14 mouse cellular contexts compared by ENCODE assay signal in genomic region chr19:36738009-36738408, GRCm38 (mm10). TPM values are rescaled to one million over a fixed set of nuclear protein-coding genes. Genes with fewer than 3 reads are reported as not detected.
DNase-seq lines count a peak whose midpoint lies in the region; ATAC-seq and TF ChIP-seq lines count a peak whose summit lies in the region.
"Had no signal": no experiment of that assay in that cellular context is flagged by ENCODE, and none has a peak within 500 bp of the region (broad histone marks: within the 10 kb centered on the region; RNA-seq: fewer than 3 reads in every experiment).

No protein-coding gene starts in this region.

- H3K4me3 ChIP-seq in heart, adult 2 months: no peak overlapping the region
- no peak overlapping the region for H3K4me3 ChIP-seq in heart, embryonic 11.5 days (ENCODE audit: low read depth, low read length)
- H3K4me3 ChIP-seq in liver, adult 2 months (ENCODE audit: insufficient read depth, low read depth, low read length): no peak overlapping the region
- no peak overlapping the region for H3K4me3 ChIP-seq in liver, embryonic 12.5 days
- no peak overlapping the region for H3K4me3 ChIP-seq in embryonic facial prominence, embryonic 15.5 days (replicated peaks)
- H3K4me3 ChIP-seq: kidney, embryonic 15.5 days; liver, embryonic 13.5 days; neural tube, embryonic 15.5 days had no signal

- H3K4me2 ChIP-seq in heart, embryonic 11.5 days: no peak overlapping the region
- no peak overlapping the region for H3K4me2 ChIP-seq in liver, embryonic 12.5 days
- no peak overlapping the region for H3K4me2 ChIP-seq in embryonic facial prominence, embryonic 15.5 days (replicated peaks)
- H3K4me2 ChIP-seq: liver, embryonic 13.5 days had no signal

- no peak overlapping the region for H3K9ac ChIP-seq in heart, adult 2 months (ENCODE audit: low read depth, low read length)
- no peak overlapping the region for H3K9ac ChIP-seq in heart, embryonic 11.5 days (ENCODE audit: low read depth, low read length)
- no peak overlapping the region for H3K9ac ChIP-seq in liver, adult 2 months (ENCODE audit: low read depth, low read length)
- H3K9ac ChIP-seq in liver, embryonic 12.5 days: no peak overlapping the region
- no peak overlapping the region for H3K9ac ChIP-seq in embryonic facial prominence, embryonic 15.5 days
- H3K9ac ChIP-seq: kidney, embryonic 15.5 days; liver, embryonic 13.5 days; neural tube, embryonic 15.5 days had no signal

- no peak overlapping the region for H3K27ac ChIP-seq in heart, adult 2 months
- H3K27ac ChIP-seq in heart, embryonic 11.5 days (ENCODE audit: low read depth, low read length): no peak overlapping the region
- no peak overlapping the region for H3K27ac ChIP-seq in liver, adult 2 months (replicated peaks; ENCODE audit: insufficient read depth, low read depth, low read length)
- no peak overlapping the region for H3K27ac ChIP-seq in liver, embryonic 12.5 days
- H3K27ac ChIP-seq in embryonic facial prominence, embryonic 15.5 days (replicated peaks): peak overlapping the region; percentile 88; the same call in 1 of the 2 replicates
- H3K27ac ChIP-seq: liver, embryonic 13.5 days had no signal

- TF ChIP-seq CTCF in heart, adult 2 months (IDR thresholded peaks at IDR 0.05): peak; percentile 51
- TF ChIP-seq CTCF in liver, adult 2 months (IDR thresholded peaks at IDR 0.05; ENCODE audit: low read depth, low read length): peak; percentile 53

- H3K36me3 ChIP-seq in heart, adult 2 months (ENCODE audit: control insufficient read depth, insufficient read depth, low read length): peaks cover 5% of the 10 kb centered on the region
- no peaks in the 10 kb centered on the region for H3K36me3 ChIP-seq in heart, embryonic 11.5 days (ENCODE audit: control insufficient read depth, insufficient read depth, low read length)
- no peaks in the 10 kb centered on the region; the same call in 1 of the 2 replicates for H3K36me3 ChIP-seq in liver, adult 2 months (ENCODE audit: control insufficient read depth, insufficient read depth, low read length)
- H3K36me3 ChIP-seq in liver, embryonic 12.5 days: no peaks in the 10 kb centered on the region
- peaks cover 8% of the 10 kb centered on the region for H3K36me3 ChIP-seq in embryonic facial prominence, embryonic 15.5 days
- H3K36me3 ChIP-seq: liver, embryonic 13.5 days had no signal

- no peaks in the 10 kb centered on the region for H3K27me3 ChIP-seq in heart, adult 2 months (ENCODE audit: control insufficient read depth, insufficient read depth, low read length)
- no peaks in the 10 kb centered on the region for H3K27me3 ChIP-seq in heart, embryonic 11.5 days (ENCODE audit: control insufficient read depth, insufficient read depth, low read length)
- H3K27me3 ChIP-seq in liver, adult 2 months (ENCODE audit: control insufficient read depth, insufficient read depth, low read length): no peaks in the 10 kb centered on the region
- H3K27me3 ChIP-seq in liver, embryonic 12.5 days (replicated peaks): peaks cover 34% of the 10 kb centered on the region
- no peaks in the 10 kb centered on the region for H3K27me3 ChIP-seq in embryonic facial prominence, embryonic 15.5 days
- H3K27me3 ChIP-seq: kidney, embryonic 15.5 days; neural tube, embryonic 15.5 days had no signal

- WGBS in heart, adult 2 months: 82% methylated on average over 5 of the region's 5 CpGs
- WGBS in heart, embryonic 11.5 days (ENCODE audit: insufficient replicate concordance): 70% methylated on average over 5 of the region's 5 CpGs
- 90% methylated on average over 5 of the region's 5 CpGs for WGBS in liver, adult 2 months
- WGBS in liver, embryonic 12.5 days (ENCODE audit: insufficient replicate concordance): 61% methylated on average over 5 of the region's 5 CpGs
- WGBS in embryonic facial prominence, embryonic 15.5 days: 76% methylated on average over 5 of the region's 5 CpGs

- peaks cover 2% of the 10 kb centered on the region; the same call in 1 of the 2 replicates for H3K4me1 ChIP-seq in heart, adult 2 months (ENCODE audit: control insufficient read depth, insufficient read depth, low read length)
- H3K4me1 ChIP-seq in heart, embryonic 11.5 days (ENCODE audit: control insufficient read depth, insufficient read depth, low read length): peaks cover 4% of the 10 kb centered on the region; the same call in 1 of the 2 replicates
- peaks cover 13% of the 10 kb centered on the region for H3K4me1 ChIP-seq in liver, adult 2 months (ENCODE audit: control insufficient read depth, insufficient read depth, low read length)
- no peaks in the 10 kb centered on the region for H3K4me1 ChIP-seq in liver, embryonic 12.5 days
- peaks cover 22% of the 10 kb centered on the region for H3K4me1 ChIP-seq in embryonic facial prominence, embryonic 15.5 days
- H3K4me1 ChIP-seq: liver, embryonic 13.5 days had no signal

- no peak for TF ChIP-seq EP300 in heart, adult 2 months (IDR thresholded peaks at IDR 0.05; ENCODE audit: insufficient read depth, low read depth, low read length)

- H3K9me3 ChIP-seq in heart, embryonic 11.5 days (replicated peaks; ENCODE audit: control insufficient read depth, low read length): no peaks in the 10 kb centered on the region
- H3K9me3 ChIP-seq in liver, embryonic 12.5 days (replicated peaks): no peaks in the 10 kb centered on the region
- H3K9me3 ChIP-seq in embryonic facial prominence, embryonic 15.5 days (replicated peaks): no peaks in the 10 kb centered on the region; the same call in 1 of the 2 replicates
- H3K9me3 ChIP-seq: kidney, embryonic 15.5 days; liver, embryonic 13.5 days; neural tube, embryonic 15.5 days had no signal

- TF ChIP-seq POLR2A in heart, adult 2 months (IDR thresholded peaks at IDR 0.05; ENCODE audit: insufficient read depth, low read depth, low read length): no peak
- no peak for TF ChIP-seq POLR2A in liver, adult 2 months (IDR thresholded peaks at IDR 0.05; ENCODE audit: extremely low read depth, insufficient read depth, low read length)

- DNase-seq in heart, adult 2 months: no peak
- DNase-seq in liver, adult 2 months (ENCODE audit: extremely low read depth, low read depth, low spot score): no peak
- peak; percentile 50 for DNase-seq in A20 (ENCODE audit: low read depth, low spot score)
- DNase-seq in cerebellum, adult 9-11 months: no peak
- no peak for DNase-seq in layer of hippocampus, adult 9-11 months
- DNase-seq: cerebellum, postnatal 25 days; liver, embryonic 13.5 days had no signal

- ATAC-seq in heart, embryonic 11.5 days (replicated peaks; ENCODE audit: insufficient number of reproducible peaks, low FRiP score, low TSS enrichment): no peak
- ATAC-seq in liver, embryonic 12.5 days: no peak
- ATAC-seq in embryonic facial prominence, embryonic 15.5 days (ENCODE audit: insufficient number of reproducible peaks, low FRiP score, low TSS enrichment, low read depth): no peak
- ATAC-seq: activated CD4-positive, CD25-positive, alpha-beta regulatory T cell, adult 4 months; midbrain, embryonic 16.5 days had no signal

- intact Hi-C loops in heart, adult 2 months (cut with DNase I): loop anchor here (5.0 kb wide), 1 partner anchor 201 kb away; no protein-coding TSS in a partner anchor

- no peaks in the 10 kb centered on the region for H3K79me2 ChIP-seq in heart, adult 2 months (replicated peaks; ENCODE audit: control insufficient read depth, insufficient read depth, low read length)
- no peaks in the 10 kb centered on the region; the same call in 1 of the 2 replicates for H3K79me2 ChIP-seq in liver, adult 2 months (ENCODE audit: control insufficient read depth, insufficient read depth, low read length)

RNA-seq across cellular contexts. Expression of gene Ppp1r3c, which starts 1.6 kb away (rescaled TPM):
- 100 to 1,000 TPM in 1 of 2 experiments, 10 to 100 TPM in 1; 90.4 to 152 TPM for total RNA-seq in heart, adult 2 months (2021)
- 49.7 and 99.7 TPM in 2 replicates for polyA plus RNA-seq in heart, adult 2 months (2012; rRNA removed)
- polyA plus RNA-seq in heart, embryonic 11.5 days (2014; fragmentation: Nextera tagmentation; extraction: Ambion mirVana): 58.4 and 72.9 TPM in 2 replicates
- total RNA-seq in liver, adult 2 months (2014; rRNA removed): 30.1 and 39.9 TPM in 2 replicates
- 23.3 and 40.1 TPM in 2 replicates for polyA plus RNA-seq in liver, adult 2 months (2012; rRNA removed)
- 0.89 and 1.0 TPM in 2 replicates for polyA plus RNA-seq in liver, embryonic 12.5 days (2016; fragmentation: Nextera tagmentation; extraction: Ambion mirVana)
- 16.6 TPM in 2 replicates for polyA plus RNA-seq in embryonic facial prominence, embryonic 15.5 days (2015; fragmentation: Nextera tagmentation; extraction: Ambion mirVana)
- polyA plus RNA-seq: activated CD4-positive, CD25-positive, alpha-beta regulatory T cell, adult 4 months had no signal
